Mouse (Mus musculus): Measurements from ENCODE around the gene Xirp1. TPM values are rescaled to one million over a fixed set of nuclear protein-coding genes. Genes with fewer than 3 reads are reported as not detected.

Xirp1 gene
- polyA plus RNA-seq, 1 experiment from 2014 or later: 0.13 TPM

- H3K27ac ChIP-seq (ENCODE audit: low read depth): no peak overlapping the region
- no peaks in the 10 kb centered on the region for H3K9me3 ChIP-seq (ENCODE audit: low read length)
- H3K27me3 ChIP-seq (ENCODE audit: insufficient read depth, low read length): no peaks in the 10 kb centered on the region
- 0 out of 2 replicates have a peak, but pooled peaks have one; percentile 12 for ATAC-seq
- no peak overlapping the region for H3K9ac ChIP-seq (replicated peaks)
- DNase-seq: no peak
- no peak overlapping the region for H3K4me3 ChIP-seq (ENCODE audit: low read depth, low read length)
- peaks cover 14% of the 10 kb centered on the region for H3K4me1 ChIP-seq (ENCODE audit: insufficient read depth)
- H3K36me3 ChIP-seq (replicated peaks; ENCODE audit: insufficient read depth, low read length): no peaks in the 10 kb centered on the region
- no peak overlapping the region for H3K4me2 ChIP-seq (ENCODE audit: low read depth, low read length)
- TF ChIP-seq EP300 (IDR thresholded peaks at IDR 0.05; ENCODE audit: low read depth) (no peak), CTCF (IDR thresholded peaks at IDR 0.05; ENCODE audit: low read depth) (no peak)
- WGBS (ENCODE audit: insufficient replicate concordance): 48% methylated on average over 7 of the region's 7 CpGs
Observed at GRCm38 (mm10) chr9:120043115-120043514, 19.7 kb upstream of the Xirp1 start.

- H3K9ac ChIP-seq (replicated peaks): no peak overlapping the region
- H3K36me3 ChIP-seq (replicated peaks; ENCODE audit: insufficient read depth, low read length): no peaks in the 10 kb centered on the region
- H3K27me3 ChIP-seq (ENCODE audit: insufficient read depth, low read length): no peaks in the 10 kb centered on the region
- no peak for DNase-seq
- peaks cover 3% of the 10 kb centered on the region; the same call in 1 of the 2 replicates for H3K4me1 ChIP-seq (ENCODE audit: insufficient read depth)
- no peaks in the 10 kb centered on the region for H3K9me3 ChIP-seq (ENCODE audit: low read length)
- H3K4me3 ChIP-seq (ENCODE audit: low read depth, low read length): no peak overlapping the region
- H3K4me2 ChIP-seq (ENCODE audit: low read depth, low read length): no peak overlapping the region
- H3K27ac ChIP-seq (ENCODE audit: low read depth): peak overlapping the region; percentile 30; the same call in 1 of the 2 replicates
- 56% methylated on average over 7 of the region's 7 CpGs for WGBS (ENCODE audit: insufficient replicate concordance)
- TF ChIP-seq CTCF (IDR thresholded peaks at IDR 0.05; ENCODE audit: low read depth) (no peak), EP300 (IDR thresholded peaks at IDR 0.05; ENCODE audit: low read depth) (no peak)
- ATAC-seq: no peak
Observed at GRCm38 (mm10) chr9:120037414-120037813, 14.0 kb upstream of the Xirp1 start.

GRCm38 (mm10) chr9:120034375-120034774 is 11.0 kb upstream of the Xirp1 start:
- no peak overlapping the region for H3K4me3 ChIP-seq (ENCODE audit: low read depth, low read length)
- no peaks in the 10 kb centered on the region for H3K36me3 ChIP-seq (replicated peaks; ENCODE audit: insufficient read depth, low read length)
- no peak overlapping the region for H3K9ac ChIP-seq (replicated peaks)
- WGBS (ENCODE audit: insufficient replicate concordance): 72% methylated on average over 8 of the region's 8 CpGs
- TF ChIP-seq CTCF (IDR thresholded peaks at IDR 0.05; ENCODE audit: low read depth) (no peak), EP300 (IDR thresholded peaks at IDR 0.05; ENCODE audit: low read depth) (no peak)
- no peak for DNase-seq
- ATAC-seq: no peak
- H3K27me3 ChIP-seq (ENCODE audit: insufficient read depth, low read length): no peaks in the 10 kb centered on the region
- no peak overlapping the region for H3K4me2 ChIP-seq (ENCODE audit: low read depth, low read length)
- H3K9me3 ChIP-seq (ENCODE audit: low read length): no peaks in the 10 kb centered on the region
- peaks cover 2% of the 10 kb centered on the region; the same call in 1 of the 2 replicates for H3K4me1 ChIP-seq (ENCODE audit: insufficient read depth)
- no peak overlapping the region for H3K27ac ChIP-seq (ENCODE audit: low read depth)

DNA sequence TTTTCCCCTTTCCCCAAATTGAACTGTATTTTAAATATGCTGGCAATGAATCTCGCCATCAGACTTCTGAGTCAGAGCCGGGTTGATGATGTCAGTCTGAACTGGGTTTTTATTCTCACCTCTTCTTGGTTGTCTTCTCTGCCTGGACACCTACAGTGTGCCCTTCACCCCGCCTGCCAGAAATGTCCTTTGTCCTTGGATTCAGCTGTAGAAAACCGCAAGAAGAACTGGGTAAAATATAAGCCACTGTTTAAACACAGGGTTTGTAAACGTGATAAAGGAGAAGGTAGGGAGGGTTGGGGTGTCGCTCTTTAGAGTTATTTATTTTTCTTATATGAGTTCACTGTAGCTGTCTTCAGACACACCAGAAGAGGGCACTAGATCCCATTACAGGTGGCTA is 9.3 kb upstream of the Xirp1 start:
- Histone ChIP-seq H3K27ac (ENCODE audit: low read depth) (no peak overlapping the region), H3K4me3 (ENCODE audit: low read depth, low read length) (no peak overlapping the region), H3K36me3 (replicated peaks; ENCODE audit: insufficient read depth, low read length) (no peaks in the 10 kb centered on the region), H3K4me2 (ENCODE audit: low read depth, low read length) (no peak overlapping the region), H3K27me3 (ENCODE audit: insufficient read depth, low read length) (no peaks in the 10 kb centered on the region), H3K9me3 (ENCODE audit: low read length) (no peaks in the 10 kb centered on the region), H3K4me1 (ENCODE audit: insufficient read depth) (no peaks in the 10 kb centered on the region; the same call in 1 of the 2 replicates), H3K9ac (replicated peaks) (no peak overlapping the region)
- WGBS (ENCODE audit: insufficient replicate concordance): 64% methylated on average over 6 of the region's 6 CpGs
- no peak for DNase-seq
- ATAC-seq: no peak
- TF ChIP-seq EP300 (IDR thresholded peaks at IDR 0.05; ENCODE audit: low read depth): no peak
- no peak; the same call in 1 of the 2 replicates for TF ChIP-seq CTCF (IDR thresholded peaks at IDR 0.05; ENCODE audit: low read depth)

- H3K27ac ChIP-seq (ENCODE audit: low read depth): no peak overlapping the region
- no peak overlapping the region for H3K9ac ChIP-seq (replicated peaks)
- ATAC-seq (no peak), DNase-seq (no peak)
- H3K4me1 ChIP-seq (ENCODE audit: insufficient read depth): peaks cover 10% of the 10 kb centered on the region
- no peaks in the 10 kb centered on the region for H3K9me3 ChIP-seq (ENCODE audit: low read length)
- H3K36me3 ChIP-seq (replicated peaks; ENCODE audit: insufficient read depth, low read length): no peaks in the 10 kb centered on the region
- H3K27me3 ChIP-seq (ENCODE audit: insufficient read depth, low read length): no peaks in the 10 kb centered on the region
- H3K4me2 ChIP-seq (ENCODE audit: low read depth, low read length): no peak overlapping the region
- 36% methylated on average over 10 of the region's 10 CpGs for WGBS (ENCODE audit: insufficient replicate concordance)
- TF ChIP-seq EP300 (IDR thresholded peaks at IDR 0.05; ENCODE audit: low read depth) (no peak), CTCF (IDR thresholded peaks at IDR 0.05; ENCODE audit: low read depth) (no peak)
- no peak overlapping the region for H3K4me3 ChIP-seq (ENCODE audit: low read depth, low read length)
Observed at GRCm38 (mm10) chr9:120030421-120030820, 7.0 kb upstream of the Xirp1 start.

DNA sequence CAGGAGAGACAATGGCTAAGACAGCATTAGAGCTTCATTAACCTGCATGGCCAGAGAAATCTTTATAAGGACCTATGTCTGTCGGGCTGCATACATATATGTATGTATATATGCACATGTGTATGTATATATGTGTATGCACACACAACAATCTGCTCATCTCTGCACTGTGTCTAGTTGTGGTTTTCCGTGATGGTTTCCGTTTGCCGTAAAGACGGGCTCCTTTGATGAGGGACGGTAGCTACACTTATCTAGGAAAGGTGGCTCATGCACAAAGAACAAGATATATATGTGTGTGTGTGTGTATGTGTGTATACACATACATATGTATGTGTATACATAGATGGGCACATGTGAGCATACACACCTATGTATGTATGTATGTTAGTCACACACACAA is 6.5 kb upstream of the Xirp1 start:
- no peak overlapping the region for H3K4me3 ChIP-seq (ENCODE audit: low read depth, low read length)
- H3K9ac ChIP-seq (replicated peaks): no peak overlapping the region
- no peak for DNase-seq
- no peak for TF ChIP-seq CTCF (IDR thresholded peaks at IDR 0.05; ENCODE audit: low read depth)
- no peak for TF ChIP-seq EP300 (IDR thresholded peaks at IDR 0.05; ENCODE audit: low read depth)
- WGBS (ENCODE audit: insufficient replicate concordance): 65% methylated on average over 6 of the region's 6 CpGs
- H3K4me2 ChIP-seq (ENCODE audit: low read depth, low read length): no peak overlapping the region
- H3K9me3 ChIP-seq (ENCODE audit: low read length): no peaks in the 10 kb centered on the region
- no peaks in the 10 kb centered on the region for H3K27me3 ChIP-seq (ENCODE audit: insufficient read depth, low read length)
- peaks cover 10% of the 10 kb centered on the region for H3K4me1 ChIP-seq (ENCODE audit: insufficient read depth)
- no peak for ATAC-seq
- H3K36me3 ChIP-seq (replicated peaks; ENCODE audit: insufficient read depth, low read length): no peaks in the 10 kb centered on the region
- no peak overlapping the region for H3K27ac ChIP-seq (ENCODE audit: low read depth)
